Mouse (Mus musculus): ENCODE measurements at regions not wholly inside any gene's neighbourhood (a gene's known extent, or its start where the extent isn't known, plus 50 kb on each side); places are given as distances from the start of the nearest gene placed in this dataset.

DNA sequence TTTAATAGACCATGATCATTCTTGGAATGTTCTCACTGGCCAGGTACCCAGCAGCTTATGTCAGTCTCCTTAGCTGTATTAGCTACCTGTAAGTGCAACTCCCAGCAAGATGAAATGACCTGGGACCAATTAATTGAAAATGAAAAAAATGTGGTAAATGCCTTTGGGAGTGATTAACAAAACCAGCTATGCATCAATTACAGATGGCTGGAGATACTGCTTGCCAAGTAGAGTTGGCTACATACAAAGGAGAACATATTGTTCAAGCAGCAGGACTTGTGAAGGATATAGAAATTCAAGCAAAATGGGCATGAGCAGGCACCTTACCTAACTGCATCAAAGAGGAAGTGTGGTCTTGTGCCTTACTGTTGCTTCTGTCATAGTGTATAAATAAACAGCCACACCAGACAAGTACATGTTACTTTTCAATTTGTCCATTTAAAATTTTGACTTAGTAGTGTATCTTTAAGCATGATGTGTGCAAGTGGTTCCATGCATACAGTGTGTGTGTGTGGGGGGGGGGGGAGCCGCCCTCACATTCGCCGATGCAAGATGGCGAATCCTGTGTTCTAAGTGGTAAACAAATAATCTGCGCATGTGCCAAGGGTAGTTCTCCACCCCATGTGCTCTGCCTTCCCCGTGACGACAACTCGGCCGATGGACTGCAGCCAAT lies 307.0 kb downstream of the Pcdh17 start:
- TF ChIP-seq POLR2A (IDR thresholded peaks at IDR 0.05; ENCODE audit: borderline replicate concordance, insufficient read depth, low read length) (no peak), CTCF (IDR thresholded peaks at IDR 0.05; ENCODE audit: borderline replicate concordance, insufficient read depth, low read depth, low read length) (no peak)
